Mouse (Mus musculus): ENCODE results near the gene Zfp97.
A peak's percentile ranks its signal among the peaks of the same experiment; 100 is the strongest.
"Not testable (repeated sequence)": the region's sequence is repeated elsewhere in the genome, so short reads cannot be mapped to it uniquely, and the experiment has no call there.

The Zfp97 gene

GRCm38 (mm10) chr17:17120830-17121502 lies at the start of gene Zfp97:
Gene Zfp97, plus strand, starts transcription at chr17:17121415.
- DNase-seq (ENCODE audit: inconsistent age in 2 of 2, low spot score in 1 of 2), result not testable (repeated sequence)

GRCm38 (mm10) chr17:17178757-17179413 lies 57.7 kb downstream of the Zfp97 start:
- DNase-seq (ENCODE audit: inconsistent age in 2 of 2, low spot score in 1 of 2), result not testable (repeated sequence)

GRCm38 (mm10) chr17:17194761-17195160 lies 73.5 kb downstream of the Zfp97 start:
- peak in 1 of 2 experiments; percentile 9 for DNase-seq (ENCODE audit: inconsistent age in 2 of 2, low spot score in 1 of 2)

GRCm38 (mm10) chr17:17195178-17195577 lies 74.0 kb downstream of the Zfp97 start:
- DNase-seq (ENCODE audit: inconsistent age in 2 of 2, low spot score in 1 of 2), result no peak

- DNase-seq (ENCODE audit: inconsistent age in 2 of 2, low spot score in 1 of 2), result peak in 1 of 2 experiments; percentile 14
Measured at GRCm38 (mm10) chr17:17196111-17196510, 74.9 kb downstream of the Zfp97 start.
